Mouse (Mus musculus) E14TG2a.4 (cell line): Measurements from ENCODE around the gene Polr3c.

Experiments
- CTCF ChIP-seq: conservative IDR thresholded peaks from 2 replicates; pipeline ENCODE4 v1.5.1; 2014; ENCODE audit warnings: low read length
- POU5F1 ChIP-seq: IDR thresholded peaks from 2 replicates; pipeline ENCODE4 v1.6.1; 2014; ENCODE audit warnings: low read length, borderline replicate concordance

GRCm38 (mm10) chr3:96769971-96770370, 42.5 kb upstream of the Polr3c start:
- TF ChIP-seq CTCF = no peak
- TF ChIP-seq POU5F1 = no peak
